Mouse (Mus musculus): Measurements from ENCODE around the gene Twf2.

Twf2 gene

DNA sequence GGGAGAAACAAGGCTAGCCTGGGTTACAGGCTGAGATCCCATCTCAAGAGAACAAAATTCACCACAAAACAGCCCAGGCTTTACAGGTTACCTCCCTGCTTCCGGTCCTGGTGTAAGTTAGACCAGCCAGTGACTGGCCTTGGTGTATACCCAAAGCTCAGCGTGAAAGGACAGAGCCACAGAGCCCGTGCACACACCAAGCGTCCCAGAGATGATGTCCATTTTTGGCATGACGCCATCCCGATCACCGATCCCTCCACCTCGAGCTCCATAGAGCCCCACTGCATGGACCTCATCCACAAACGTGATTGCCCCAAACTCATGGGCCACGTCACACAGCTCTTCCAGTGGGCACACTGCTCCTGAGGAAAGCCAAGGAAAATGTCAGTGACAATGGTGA, 35.0 kb downstream of the Twf2 start:
- DNase-seq: no peak

DNA sequence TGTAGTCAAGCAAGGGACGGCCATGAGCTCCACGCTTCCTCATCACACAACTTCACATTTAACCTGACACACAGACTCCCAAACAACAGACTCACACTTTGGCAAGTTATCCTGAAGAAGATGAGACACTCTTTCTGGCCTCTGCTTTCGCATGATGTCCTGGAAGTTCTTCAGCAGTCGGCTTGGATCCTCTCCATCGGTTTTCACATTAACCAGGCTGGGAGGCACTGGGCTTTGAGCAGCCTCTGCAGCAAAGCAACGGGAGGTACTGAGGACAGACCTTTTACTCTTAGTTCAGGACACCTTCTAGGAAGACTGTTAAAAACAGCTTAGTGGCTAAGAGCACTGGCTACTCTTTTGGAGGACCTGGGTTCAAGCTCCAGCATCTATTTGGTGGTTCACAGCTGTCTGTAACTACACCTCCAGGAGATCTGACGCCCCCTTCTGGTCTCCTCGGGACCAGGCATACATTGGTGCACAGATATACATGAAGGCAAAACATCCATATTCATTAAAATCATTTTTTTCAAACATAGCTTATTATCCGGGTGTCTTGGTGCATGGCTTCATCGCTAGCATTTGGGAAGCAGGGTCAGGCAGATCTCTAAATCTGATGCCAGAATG, 38.7 kb downstream of the Twf2 start:
- DNase-seq: no peak

DNA sequence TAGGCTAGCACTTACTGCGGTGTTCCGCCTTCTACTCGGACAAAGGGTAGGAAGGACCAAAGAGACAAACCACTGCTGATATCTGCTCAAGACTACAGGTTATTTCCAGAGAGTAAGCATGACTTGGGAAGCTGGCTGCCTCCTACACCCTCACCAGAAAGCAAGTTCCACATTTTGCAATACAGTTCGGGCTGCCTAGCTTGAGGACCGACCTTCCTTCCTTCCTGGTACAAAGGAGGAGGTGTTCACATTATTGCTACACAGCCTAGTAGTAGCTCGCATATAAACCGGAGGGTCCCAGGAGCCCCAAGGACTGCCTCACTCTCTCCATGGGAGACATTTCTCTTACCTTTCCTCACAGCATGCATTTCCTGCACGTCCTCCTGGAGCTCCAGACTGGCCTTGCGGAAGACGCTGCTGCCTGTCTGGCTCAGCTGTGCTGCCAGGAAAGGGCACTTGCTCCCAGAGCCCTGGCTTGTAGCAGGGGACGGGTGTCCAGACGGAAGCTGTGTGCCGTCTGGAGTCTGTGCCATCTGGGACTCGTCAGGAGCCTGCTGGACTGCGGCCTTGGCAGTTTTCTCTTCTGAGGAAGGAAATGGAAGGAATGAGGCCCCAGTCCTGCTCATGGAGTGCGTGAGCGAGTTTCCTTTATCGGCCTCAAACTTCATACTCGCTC, 40.0 kb downstream of the Twf2 start:
- peak; percentile 89 for DNase-seq

DNA sequence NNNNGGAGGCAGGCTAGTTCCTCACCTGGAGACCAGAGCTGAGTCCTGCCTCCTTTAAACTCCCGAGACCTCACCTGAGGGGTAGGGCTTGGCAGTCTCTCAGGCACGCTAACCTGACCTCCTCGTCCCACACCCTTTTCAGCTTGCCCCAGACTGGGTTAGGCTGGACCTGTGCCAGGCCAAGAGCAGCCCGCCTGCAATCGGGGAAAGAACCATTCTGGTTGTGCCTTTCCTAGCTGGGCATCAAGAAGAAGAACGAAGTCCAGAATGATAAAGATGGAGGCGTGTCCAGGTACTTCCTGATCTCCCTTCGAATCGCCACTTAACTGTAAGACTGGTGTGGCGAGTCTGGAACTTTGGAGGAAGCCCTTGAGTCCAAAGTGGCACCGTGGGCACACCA, 46.6 kb downstream of the Twf2 start:
- no peak for DNase-seq

DNA sequence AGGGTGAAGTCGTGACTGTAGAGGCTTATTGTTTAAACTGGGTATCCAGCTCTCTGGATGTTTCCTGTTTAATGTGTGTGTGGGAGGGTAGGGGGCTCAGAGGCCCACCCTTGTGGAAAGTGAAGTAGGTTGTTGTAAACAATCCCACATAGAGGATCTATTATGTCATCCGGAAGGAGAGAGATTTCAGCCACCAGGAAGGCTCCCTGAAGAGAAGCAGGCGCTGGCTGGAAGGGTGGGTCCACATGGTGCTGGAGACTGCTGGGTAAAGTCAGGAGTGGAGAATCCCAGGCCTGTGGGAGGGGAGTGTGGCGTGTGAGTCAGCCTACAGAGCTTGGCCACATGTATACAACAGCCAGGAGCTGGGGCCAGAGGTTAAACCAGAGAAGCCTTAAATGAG, 47.3 kb downstream of the Twf2 start:
- no peak for DNase-seq

DNA sequence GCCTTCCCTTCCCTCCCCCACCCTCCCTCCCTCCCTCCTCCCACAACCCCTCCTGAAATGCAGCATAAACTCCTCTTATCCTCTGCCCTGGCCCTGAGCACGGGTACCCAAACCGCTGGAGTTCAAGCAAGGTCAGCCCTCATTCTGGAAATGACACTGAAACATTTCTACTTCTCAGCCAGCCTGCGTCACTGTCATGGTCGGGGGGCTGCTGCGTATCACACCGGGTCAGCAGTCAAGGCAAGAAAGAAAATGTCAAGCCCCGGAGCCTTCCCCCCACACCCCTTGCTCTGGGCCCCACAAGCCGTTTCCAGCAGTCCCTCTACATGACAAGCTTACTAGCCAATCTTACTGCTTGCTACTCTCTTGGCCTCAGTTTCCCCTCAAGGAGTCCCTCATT, 48.2 kb downstream of the Twf2 start:
- DNase-seq: no peak

- no peak for DNase-seq
Measured at GRCm38 (mm10) chr9:106254001-106254400, 51.1 kb downstream of the Twf2 start.

- DNase-seq: no peak
Measured at GRCm38 (mm10) chr9:106258412-106258811, 55.5 kb downstream of the Twf2 start.

- no peak for DNase-seq
Measured at GRCm38 (mm10) chr9:106258990-106259389, 56.1 kb downstream of the Twf2 start.

- DNase-seq: no peak
Measured at GRCm38 (mm10) chr9:106261058-106261457, 58.1 kb downstream of the Twf2 start.

GRCm38 (mm10) chr9:106261491-106261890, 58.6 kb downstream of the Twf2 start:
- DNase-seq: no peak

DNA sequence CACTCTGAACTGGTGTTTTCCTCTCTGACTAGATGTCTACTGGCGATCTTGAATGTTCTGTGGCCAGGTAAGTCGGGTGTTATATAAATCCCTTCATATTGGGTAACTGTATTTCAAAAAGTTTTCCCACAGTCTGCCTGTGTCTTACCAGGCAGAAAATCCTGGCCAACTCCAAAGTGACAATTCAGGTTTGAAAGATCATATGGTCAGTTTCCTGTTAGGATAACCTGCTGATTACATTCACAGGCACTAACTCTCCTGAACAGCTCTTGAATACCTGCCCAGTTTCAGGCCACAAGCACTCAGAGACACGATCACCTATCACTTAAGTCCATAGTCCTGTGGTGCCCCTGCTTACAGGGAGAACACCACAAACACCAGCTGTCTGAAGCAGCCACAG, 59.2 kb downstream of the Twf2 start:
- no peak for DNase-seq

GRCm38 (mm10) chr9:106263381-106263924, 60.5 kb downstream of the Twf2 start:
- no peak for DNase-seq

Measured in cerebellum, adult 9-10 months (tissue).